Mouse (Mus musculus) forebrain, embryonic 13.5 days (tissue): Measurements from ENCODE around the gene Efr3b. TPM values are rescaled to one million over a fixed set of nuclear protein-coding genes. Genes with fewer than 3 reads are reported as not detected.

Source experiments
- ATAC-seq: fragments of 200-750 bp; cut with Nextera tagmentation; 2 replicates; pipeline ENCODE4 v1.8.0; 2017
- H3K27ac ChIP-seq: fragments of 300-500 bp; sonication (generic); 2 replicates; pipeline ENCODE4 v1.5.1; 2015; ENCODE audit warnings: inconsistent platforms, mild to moderate bottlenecking, moderate library complexity
- H3K27me3 ChIP-seq: fragments of 300-500 bp; sonication (generic); 2 replicates; pipeline ENCODE4 v1.6.1; 2015; ENCODE audit warnings: mild to moderate bottlenecking, inconsistent platforms
- H3K36me3 ChIP-seq: fragments of 300-500 bp; sonication (generic); 2 replicates; pipeline ENCODE4 v1.6.1; 2015; ENCODE audit warnings: mild to moderate bottlenecking, inconsistent platforms; ENCODE audit not compliant: poor library complexity, severe bottlenecking
- H3K4me1 ChIP-seq: fragments of 300-500 bp; sonication (generic); 2 replicates; pipeline ENCODE4 v1.6.1; 2015; ENCODE audit warnings: inconsistent platforms
- H3K4me2 ChIP-seq: fragments of 300-500 bp; sonication (generic); 2 replicates; pipeline ENCODE4 v1.6.1; 2015; ENCODE audit warnings: inconsistent platforms, mild to moderate bottlenecking, moderate library complexity
- H3K4me3 ChIP-seq: fragments of 300-500 bp; sonication (generic); 2 replicates; pipeline ENCODE4 v1.5.1; 2015; ENCODE audit warnings: mild to moderate bottlenecking, inconsistent platforms
- H3K9ac ChIP-seq: fragments of 300-500 bp; sonication (generic); 2 replicates; pipeline ENCODE4 v1.6.1; 2015; ENCODE audit warnings: mild to moderate bottlenecking, inconsistent platforms
- H3K9me3 ChIP-seq: fragments of 300-500 bp; sonication (generic); replicated peaks from 2 replicates; pipeline ENCODE4 v1.6.1; 2016; ENCODE audit warnings: inconsistent platforms
- WGBS: fragments of 180-500 bp; shearing (Covaris S2); methylation state at CpG from one replicate; pipeline ENCODE4 v1.1.7; 2015; 5-methylcytosine and 5-hydroxymethylcytosine counted together
- polyA plus RNA-seq: library from polyadenylated mRNA; unstranded; fragments of >200 nt; fragmentation: Nextera tagmentation; extraction: Ambion mirVana; gene quantifications from 2 replicates; pipeline ENCODE4 v1.2.1, GENCODE M21; 2015

Gene Efr3b
- 20.7 and 24.4 TPM in 2 replicates for polyA plus RNA-seq

GRCm38 (mm10) chr12:4038061-4039041 lies at the start of gene Efr3b:
Efr3b (minus strand) TSS chr12:4038915.
- no peaks in the 10 kb centered on the region for H3K9me3 ChIP-seq
- H3K27ac ChIP-seq, result peak within 1 kb of the TSS; percentile 81
- peak; percentile 96 for ATAC-seq
- peaks cover 6% of the 10 kb centered on the region; the same call in 1 of the 2 replicates for H3K36me3 ChIP-seq
- H3K4me2 ChIP-seq, result peak within 1 kb of the TSS; percentile 66
- peak within 1 kb of the TSS; percentile 83 for H3K4me3 ChIP-seq
- WGBS, result under 1% methylated on average over 63 of the region's 78 CpGs
- no peaks in the 10 kb centered on the region; the same call in 1 of the 2 replicates for H3K27me3 ChIP-seq
- H3K4me1 ChIP-seq, result peaks cover 20% of the 10 kb centered on the region
- H3K9ac ChIP-seq, result peak within 1 kb of the TSS; percentile 89

GRCm38 (mm10) chr12:4083441-4083840 lies 44.7 kb upstream of the Efr3b start:
- Histone ChIP-seq H3K9me3 (no peaks in the 10 kb centered on the region), H3K27ac (no peak overlapping the region), H3K4me2 (peak overlapping the region; percentile 59), H3K27me3 (no peaks in the 10 kb centered on the region), H3K9ac (peak overlapping the region; percentile 68), H3K4me1 (peaks cover 19% of the 10 kb centered on the region), H3K4me3 (peak overlapping the region; percentile 48), H3K36me3 (peaks cover 29% of the 10 kb centered on the region)
- ATAC-seq, result no peak
- 71% methylated on average over 8 of the region's 8 CpGs for WGBS

GRCm38 (mm10) chr12:4082132-4083001 lies 43.7 kb upstream of the Efr3b start, which contains the start of gene Dnajc27:
Dnajc27 (plus strand) TSS chr12:4082583.
- H3K36me3 ChIP-seq, result peaks cover 18% of the 10 kb centered on the region
- peak within 1 kb of the TSS; percentile 90 for H3K27ac ChIP-seq
- peak within 1 kb of the TSS; percentile 68 for H3K9ac ChIP-seq
- no peaks in the 10 kb centered on the region for H3K27me3 ChIP-seq
- peak within 1 kb of the TSS; percentile 48 for H3K4me3 ChIP-seq
- WGBS, result 6% methylated on average over 59 of the region's 59 CpGs
- H3K4me2 ChIP-seq, result peak within 1 kb of the TSS; percentile 59
- ATAC-seq, result peak; percentile 97
- peaks cover 19% of the 10 kb centered on the region for H3K4me1 ChIP-seq
- H3K9me3 ChIP-seq, result no peaks in the 10 kb centered on the region

- Histone ChIP-seq H3K4me1 (peaks cover 19% of the 10 kb centered on the region), H3K27me3 (no peaks in the 10 kb centered on the region), H3K9me3 (no peaks in the 10 kb centered on the region), H3K36me3 (no peaks in the 10 kb centered on the region), H3K27ac (no peak overlapping the region), H3K9ac (no peak overlapping the region), H3K4me2 (no peak overlapping the region), H3K4me3 (no peak overlapping the region)
- no peak for ATAC-seq
- 1% methylated on average over 2 of the region's 2 CpGs for WGBS
Measured at GRCm38 (mm10) chr12:4080311-4080710, 41.6 kb upstream of the Efr3b start.

GRCm38 (mm10) chr12:4078069-4078468 lies 39.4 kb upstream of the Efr3b start:
- no peaks in the 10 kb centered on the region for H3K36me3 ChIP-seq
- no peak overlapping the region for H3K9ac ChIP-seq
- 70% methylated on average over 1 of the region's 1 CpGs for WGBS
- ATAC-seq, result no peak
- H3K27ac ChIP-seq, result no peak overlapping the region
- peaks cover 7% of the 10 kb centered on the region for H3K4me1 ChIP-seq
- no peak overlapping the region for H3K4me3 ChIP-seq
- H3K9me3 ChIP-seq, result no peaks in the 10 kb centered on the region
- H3K27me3 ChIP-seq, result no peaks in the 10 kb centered on the region
- no peak overlapping the region for H3K4me2 ChIP-seq

GRCm38 (mm10) chr12:4076383-4076782 lies 37.7 kb upstream of the Efr3b start:
- Histone ChIP-seq H3K4me3 (no peak overlapping the region), H3K9ac (no peak overlapping the region), H3K36me3 (no peaks in the 10 kb centered on the region), H3K4me2 (no peak overlapping the region), H3K4me1 (no peaks in the 10 kb centered on the region), H3K27me3 (no peaks in the 10 kb centered on the region), H3K9me3 (no peaks in the 10 kb centered on the region), H3K27ac (no peak overlapping the region)
- ATAC-seq, result no peak

GRCm38 (mm10) chr12:4075407-4075806 lies 36.7 kb upstream of the Efr3b start:
- Histone ChIP-seq H3K4me1 (no peaks in the 10 kb centered on the region), H3K9me3 (no peaks in the 10 kb centered on the region), H3K4me2 (no peak overlapping the region), H3K27me3 (no peaks in the 10 kb centered on the region), H3K9ac (no peak overlapping the region), H3K27ac (no peak overlapping the region), H3K36me3 (no peaks in the 10 kb centered on the region), H3K4me3 (no peak overlapping the region)
- 58% methylated on average over 8 of the region's 8 CpGs for WGBS
- ATAC-seq, result no peak

- WGBS, result 80% methylated on average over 9 of the region's 9 CpGs
- Histone ChIP-seq H3K27ac (no peak overlapping the region), H3K27me3 (no peaks in the 10 kb centered on the region), H3K9me3 (no peaks in the 10 kb centered on the region), H3K4me2 (no peak overlapping the region), H3K9ac (no peak overlapping the region), H3K4me3 (no peak overlapping the region), H3K4me1 (no peaks in the 10 kb centered on the region), H3K36me3 (no peaks in the 10 kb centered on the region)
- no peak for ATAC-seq
Measured at GRCm38 (mm10) chr12:4071671-4072070, 33.0 kb upstream of the Efr3b start.

- Histone ChIP-seq H3K9ac (no peak overlapping the region), H3K27me3 (no peaks in the 10 kb centered on the region), H3K36me3 (no peaks in the 10 kb centered on the region), H3K9me3 (no peaks in the 10 kb centered on the region), H3K4me2 (no peak overlapping the region), H3K4me3 (no peak overlapping the region), H3K27ac (no peak overlapping the region), H3K4me1 (no peaks in the 10 kb centered on the region)
- no peak for ATAC-seq
- 81% methylated on average over 4 of the region's 4 CpGs for WGBS
Measured at GRCm38 (mm10) chr12:4068551-4068950, 29.8 kb upstream of the Efr3b start.

GRCm38 (mm10) chr12:4066681-4067459 lies 28.2 kb upstream of the Efr3b start:
- no peak for ATAC-seq
- Histone ChIP-seq H3K9me3 (no peaks in the 10 kb centered on the region), H3K4me2 (no peak overlapping the region), H3K27me3 (no peaks in the 10 kb centered on the region), H3K4me1 (no peaks in the 10 kb centered on the region), H3K9ac (no peak overlapping the region), H3K36me3 (no peaks in the 10 kb centered on the region), H3K4me3 (no peak overlapping the region), H3K27ac (no peak overlapping the region)
- WGBS, result 76% methylated on average over 6 of the region's 6 CpGs

- Histone ChIP-seq H3K27ac (no peak overlapping the region), H3K36me3 (no peaks in the 10 kb centered on the region), H3K4me2 (no peak overlapping the region), H3K9ac (no peak overlapping the region), H3K9me3 (no peaks in the 10 kb centered on the region), H3K4me3 (no peak overlapping the region), H3K27me3 (no peaks in the 10 kb centered on the region), H3K4me1 (no peaks in the 10 kb centered on the region)
- 82% methylated on average over 8 of the region's 8 CpGs for WGBS
- no peak for ATAC-seq
Measured at GRCm38 (mm10) chr12:4065944-4066343, 27.2 kb upstream of the Efr3b start.
